Mouse (Mus musculus) monocyte, adult 2 months (primary cell): Measurements from ENCODE around the gene Lrrc17.
"Not testable (repeated sequence)": the region's sequence is repeated elsewhere in the genome, so short reads cannot be mapped to it uniquely, and the experiment has no call there.

ENCODE experiments used
- DNase-seq, 2 experiments: peaks; one replicate each; pipeline ENCODE4 v3.0.0; 2022; ENCODE audit warnings: low spot score in 2 of 2, low read depth in 1 of 2

The Lrrc17 gene

DNA sequence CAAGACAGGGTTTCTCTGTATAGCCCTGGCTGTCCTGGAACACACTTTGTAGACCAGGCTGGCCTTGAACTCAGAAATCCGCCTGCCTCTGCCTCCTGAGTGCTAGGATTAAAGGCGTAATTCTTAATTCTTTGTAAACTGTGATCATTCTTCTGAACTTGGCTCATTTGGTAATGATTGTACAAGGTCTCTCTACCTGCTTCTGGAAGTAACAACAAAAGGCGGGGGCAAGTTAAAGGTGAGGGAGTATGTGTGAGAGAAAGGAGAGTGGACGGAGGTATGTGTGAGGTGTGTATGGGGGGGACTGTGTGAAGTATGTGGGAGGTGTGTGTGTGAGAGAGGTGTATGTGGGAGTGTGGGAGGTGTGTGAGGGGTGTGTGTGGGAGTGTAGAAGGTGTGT lies 56.6 kb downstream of the Lrrc17 start:
- no peak for DNase-seq

DNA sequence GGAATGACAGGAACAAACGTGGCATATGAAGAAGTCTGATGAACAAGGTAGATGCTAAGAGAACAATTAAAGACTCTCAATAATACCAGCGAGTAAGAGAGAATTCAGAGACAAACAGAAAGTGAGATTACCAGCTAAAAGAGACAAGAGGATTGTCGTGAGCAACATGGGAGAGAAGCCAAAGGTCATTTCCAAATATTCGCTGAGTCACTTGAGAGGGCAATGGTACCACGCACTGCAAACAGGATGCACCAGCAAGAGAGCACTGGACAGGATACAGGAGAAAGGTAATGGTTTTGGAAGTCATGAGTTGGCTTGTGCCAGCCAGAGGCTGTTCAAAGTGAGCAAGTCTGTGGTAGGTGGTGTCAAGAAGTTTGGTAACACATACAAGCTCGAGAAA lies 62.6 kb downstream of the Lrrc17 start:
- no peak for DNase-seq

DNA sequence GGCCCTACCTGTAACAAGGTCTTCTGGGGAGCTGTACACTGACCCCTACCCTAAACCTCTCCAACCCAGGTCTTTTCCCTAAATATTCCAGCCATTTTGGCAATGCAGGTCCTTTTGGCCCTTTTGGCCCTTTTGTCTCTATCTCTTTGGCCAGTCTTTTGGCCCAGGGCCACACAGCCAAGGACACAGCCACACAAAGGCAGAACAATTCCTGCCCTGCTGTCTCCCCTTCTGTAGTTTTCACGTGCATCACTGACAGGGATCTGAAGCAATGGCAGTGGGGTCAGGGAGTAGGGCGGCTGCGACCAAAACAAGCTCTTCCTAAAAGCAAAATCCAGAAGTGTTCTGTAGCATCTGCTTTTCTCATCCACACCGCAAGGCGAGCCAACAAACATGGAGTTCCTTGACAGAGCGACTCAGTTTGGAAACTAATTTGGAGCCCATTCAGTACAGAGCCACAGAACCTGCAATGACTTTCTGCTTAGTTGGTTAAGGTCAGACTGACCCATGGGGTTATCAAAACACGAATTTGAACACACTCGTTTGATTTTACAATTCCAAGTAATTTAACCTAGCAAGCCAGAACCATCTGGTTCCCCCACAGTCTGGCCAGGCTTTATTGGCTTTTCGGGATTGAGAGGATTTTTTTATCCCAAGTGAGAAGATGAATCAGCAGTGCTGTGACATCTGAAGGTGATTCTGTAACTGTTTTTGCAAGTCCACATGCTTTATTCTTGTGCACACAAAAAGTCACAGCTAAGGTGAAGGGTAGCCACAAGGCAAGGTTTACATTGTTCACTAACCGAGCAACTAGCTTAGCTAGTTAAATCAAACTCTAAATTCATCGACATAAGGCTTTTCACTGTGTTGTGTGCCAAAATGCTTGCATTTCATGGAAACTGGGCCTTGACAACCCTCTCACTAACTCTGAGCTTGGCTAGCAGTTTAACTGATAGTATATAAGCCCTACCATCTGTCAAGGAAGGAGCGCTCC lies 65.2 kb downstream of the Lrrc17 start:
- no peak for DNase-seq

DNA sequence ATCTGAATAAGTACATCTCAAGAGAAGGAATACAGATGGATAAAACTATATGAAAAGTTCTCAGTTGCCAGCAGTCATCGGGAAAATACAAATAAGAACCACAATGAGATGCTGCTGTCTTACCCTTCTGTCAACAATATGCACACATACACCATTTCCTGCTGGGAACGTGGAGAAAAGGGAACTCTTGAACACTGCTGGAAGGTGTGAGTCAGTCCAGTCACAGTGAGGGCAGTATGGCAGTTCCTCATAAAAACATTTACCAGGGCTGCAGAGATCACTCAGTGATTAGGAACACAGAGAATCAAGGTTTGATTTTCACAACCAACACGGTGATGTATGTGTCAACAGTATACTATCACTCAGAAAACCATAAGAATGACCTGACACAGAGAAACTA lies 67.6 kb downstream of the Lrrc17 start:
- no peak for DNase-seq

DNA sequence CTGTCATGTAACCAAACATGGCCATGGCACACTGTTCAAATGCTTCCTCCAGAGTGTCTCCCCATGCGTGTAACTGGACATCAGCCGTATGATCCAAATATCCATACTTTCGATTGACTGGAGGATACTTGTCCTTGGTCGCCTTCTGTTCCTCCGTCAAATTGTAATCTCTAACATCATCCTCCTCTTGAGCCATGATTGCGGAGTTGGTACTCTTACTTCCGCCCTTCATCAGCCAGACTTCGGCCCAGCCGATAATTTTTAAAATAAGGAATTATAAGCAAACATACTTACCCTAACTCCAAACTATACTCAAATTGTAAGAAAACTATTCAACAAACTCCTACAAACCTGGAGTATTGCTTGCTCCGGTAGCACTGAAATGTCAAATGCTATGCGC lies 70.9 kb downstream of the Lrrc17 start:
- DNase-seq = not testable (repeated sequence)

DNA sequence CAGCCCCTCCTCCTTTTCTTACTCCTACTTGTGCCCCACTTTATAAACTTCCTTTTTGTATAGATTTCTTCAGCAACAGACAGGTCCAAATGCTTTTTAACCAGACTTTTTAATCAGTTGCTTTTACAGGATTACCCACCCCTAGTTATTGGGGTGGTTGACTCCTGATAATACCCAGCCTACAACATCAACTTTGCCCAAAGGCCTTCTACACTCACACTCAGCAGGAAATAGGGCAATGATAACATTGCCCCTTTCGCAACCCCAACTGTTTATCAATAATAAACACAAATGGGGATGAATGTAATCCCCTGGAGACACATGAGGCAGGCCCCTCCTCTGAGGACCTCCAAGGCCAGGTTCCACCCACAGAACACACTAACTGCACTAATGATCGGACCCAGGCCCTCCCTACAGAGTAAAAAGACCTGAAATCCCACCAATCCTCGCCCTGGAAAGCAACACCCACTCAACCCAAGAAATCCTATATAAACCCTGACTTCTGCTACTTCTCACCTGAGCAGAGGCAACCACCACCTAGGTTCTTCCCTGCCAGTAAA lies 73.2 kb downstream of the Lrrc17 start:
- no peak for DNase-seq
